22 mouse cellular contexts compared by ENCODE assay signal in genomic region chr6:137804606-137805005, GRCm38 (mm10). TPM values are rescaled to one million over a fixed set of nuclear protein-coding genes. Genes with fewer than 3 reads are reported as not detected.
DNase-seq lines count a peak whose midpoint lies in the region; ATAC-seq and TF ChIP-seq lines count a peak whose summit lies in the region.
"Had no signal": no experiment of that assay in that cellular context is flagged by ENCODE, and none has a peak within 500 bp of the region (broad histone marks: within the 10 kb centered on the region; RNA-seq: fewer than 3 reads in every experiment).

No protein-coding gene starts in this region.

- H3K9ac ChIP-seq in kidney, embryonic 15.5 days, result no peak overlapping the region
- H3K9ac ChIP-seq: limb, embryonic 12.5 days; liver, embryonic 14.5 days; midbrain, embryonic 15.5 days; neural tube, embryonic 15.5 days had no signal

- no peak for TF ChIP-seq POLR2A in kidney, adult 2 months (IDR thresholded peaks at IDR 0.05; ENCODE audit: low read depth, low read length)

- H3K36me3 ChIP-seq in kidney, adult 2 months (ENCODE audit: control insufficient read depth, insufficient read depth, low read length), result peaks cover 2% of the 10 kb centered on the region; the same call in 1 of the 2 replicates
- H3K36me3 ChIP-seq in kidney, embryonic 15.5 days, result peaks cover 21% of the 10 kb centered on the region
- H3K36me3 ChIP-seq: midbrain, embryonic 15.5 days had no signal

- ATAC-seq in kidney, embryonic 15.5 days (replicated peaks; ENCODE audit: low FRiP score), result no peak
- ATAC-seq: activated CD4-positive, CD25-positive, alpha-beta regulatory T cell, adult 4 months; midbrain, embryonic 15.5 days had no signal

- no peak for TF ChIP-seq CTCF in kidney, adult 2 months (conservative IDR thresholded peaks at IDR 0.05; ENCODE audit: insufficient read depth, insufficient read length, low read depth, low read length)

- H3K27ac ChIP-seq in kidney, adult 2 months (ENCODE audit: insufficient read depth, low read depth, low read length), result no peak overlapping the region
- H3K27ac ChIP-seq in kidney, embryonic 15.5 days, result peak overlapping the region; percentile 60; the same call in 1 of the 2 replicates
- H3K27ac ChIP-seq: kidney, postnatal 0 days; left cerebral cortex, adult 2 months; liver, embryonic 14.5 days; midbrain, embryonic 15.5 days; neural tube, embryonic 15.5 days had no signal

- H3K27me3 ChIP-seq in kidney, adult 2 months (replicated peaks; ENCODE audit: control insufficient read depth, insufficient read depth, low read length), result no peaks in the 10 kb centered on the region
- H3K27me3 ChIP-seq in kidney, embryonic 15.5 days, result no peaks in the 10 kb centered on the region
- H3K27me3 ChIP-seq: limb, embryonic 12.5 days; megakaryocyte, embryonic 14.5 days; midbrain, embryonic 15.5 days; neural tube, embryonic 15.5 days had no signal

- 52% methylated on average over 9 of the region's 9 CpGs for WGBS in kidney, adult 2 months
- WGBS in kidney, embryonic 15.5 days, result 34% methylated on average over 9 of the region's 9 CpGs

- no peak overlapping the region for H3K4me3 ChIP-seq in kidney, adult 2 months (ENCODE audit: insufficient read depth, low read depth, low read length)
- H3K4me3 ChIP-seq in kidney, embryonic 15.5 days (replicated peaks), result no peak overlapping the region
- H3K4me3 ChIP-seq: left cerebral cortex, adult 2 months; limb, embryonic 12.5 days; megakaryocyte, embryonic 14.5 days; midbrain, embryonic 15.5 days; neural tube, embryonic 15.5 days had no signal

- peaks cover 12% of the 10 kb centered on the region for H3K9me3 ChIP-seq in kidney, embryonic 15.5 days (replicated peaks)
- H3K9me3 ChIP-seq: midbrain, embryonic 15.5 days had no signal

- DNase-seq in kidney, adult 2 months, result peak; percentile 44
- DNase-seq in kidney, adult 8-10 months, result no peak
- peak; percentile 13 for DNase-seq in ES-CJ7 (ENCODE audit: low read depth, low spot score)
- peak; percentile 37 for DNase-seq in R1 (ENCODE audit: low read depth, low spot score)
- no peak for DNase-seq in retina, postnatal 1 day
- no peak for DNase-seq in cerebellum, adult 9-11 months
- no peak for DNase-seq in right cerebral cortex, adult 18-20 months
- DNase-seq: adrenal gland, postnatal 10 days; cerebellum, postnatal 10 days; gastrocnemius, postnatal 10 days; heart, postnatal 36 days; lung, postnatal 14 days; thymus, adult 2 months had no signal

- H3K4me1 ChIP-seq in kidney, adult 2 months (ENCODE audit: control insufficient read depth, insufficient read depth, low read length), result no peaks in the 10 kb centered on the region
- peaks cover 38% of the 10 kb centered on the region for H3K4me1 ChIP-seq in kidney, embryonic 15.5 days
- H3K4me1 ChIP-seq: midbrain, embryonic 15.5 days had no signal

- H3K4me2 ChIP-seq in kidney, embryonic 15.5 days, result no peak overlapping the region
- H3K4me2 ChIP-seq: limb, embryonic 12.5 days; midbrain, embryonic 15.5 days; neural tube, embryonic 15.5 days had no signal

RNA-seq across cellular contexts. Expression of gene Dera, which starts 50.3 kb away (rescaled TPM):
- 36.0 and 38.2 TPM in 2 replicates for polyA plus RNA-seq in kidney, adult 2 months (2012; rRNA removed)
- 66.3 and 70.0 TPM in 2 replicates for polyA plus RNA-seq in kidney, embryonic 15.5 days (2015; fragmentation: Nextera tagmentation; extraction: Ambion mirVana)

Comparison
In these comparisons a context has a peak if more than half of its experiments do, and no peak if none do; other contexts are left out.
1. DNase-seq: peak in kidney, adult 2 months (single experiment), ES-CJ7 (single experiment) and R1 (single experiment); none in kidney, adult 8-10 months (0 of 2), retina, postnatal 1 day (single experiment), cerebellum, adult 9-11 months (single experiment) and right cerebral cortex, adult 18-20 months (single experiment).